Mouse (Mus musculus): ENCODE data around the gene 9130409I23Rik. TPM values are rescaled to one million over a fixed set of nuclear protein-coding genes. Genes with fewer than 3 reads are reported as not detected.

The 9130409I23Rik gene
- not detected in 2 replicates for polyA plus RNA-seq (2016; fragmentation: Nextera tagmentation; extraction: Ambion mirVana)

GRCm38 (mm10) chr1:181050937-181051336, at the start of gene 9130409I23Rik:
TSS of gene 9130409I23Rik (plus strand) at chr1:181051237.
- Histone ChIP-seq H3K27me3 (replicated peaks) (no peaks in the 10 kb centered on the region), H3K36me3 (no peaks in the 10 kb centered on the region), H3K4me1 (no peaks in the 10 kb centered on the region), H3K9ac (no peak within 1 kb of the TSS), H3K4me3 (no peak within 1 kb of the TSS), H3K9me3 (no peaks in the 10 kb centered on the region), H3K27ac (no peak within 1 kb of the TSS), H3K4me2 (replicated peaks) (no peak within 1 kb of the TSS)
- ATAC-seq (ENCODE audit: low FRiP score, low read depth) = no peak
- 84% methylated on average over 6 of the region's 6 CpGs for WGBS

GRCm38 (mm10) chr1:181001621-181002020, 49.4 kb upstream of the 9130409I23Rik start:
- H3K27me3 ChIP-seq (replicated peaks) = no peaks in the 10 kb centered on the region
- no peaks in the 10 kb centered on the region for H3K36me3 ChIP-seq
- WGBS = 96% methylated on average over 3 of the region's 3 CpGs
- no peak overlapping the region for H3K4me3 ChIP-seq
- H3K4me1 ChIP-seq = peaks cover 13% of the 10 kb centered on the region
- H3K9me3 ChIP-seq = no peaks in the 10 kb centered on the region
- H3K9ac ChIP-seq = no peak overlapping the region
- no peak for ATAC-seq (ENCODE audit: low FRiP score, low read depth)
- H3K4me2 ChIP-seq (replicated peaks) = no peak overlapping the region
- no peak overlapping the region for H3K27ac ChIP-seq

DNA sequence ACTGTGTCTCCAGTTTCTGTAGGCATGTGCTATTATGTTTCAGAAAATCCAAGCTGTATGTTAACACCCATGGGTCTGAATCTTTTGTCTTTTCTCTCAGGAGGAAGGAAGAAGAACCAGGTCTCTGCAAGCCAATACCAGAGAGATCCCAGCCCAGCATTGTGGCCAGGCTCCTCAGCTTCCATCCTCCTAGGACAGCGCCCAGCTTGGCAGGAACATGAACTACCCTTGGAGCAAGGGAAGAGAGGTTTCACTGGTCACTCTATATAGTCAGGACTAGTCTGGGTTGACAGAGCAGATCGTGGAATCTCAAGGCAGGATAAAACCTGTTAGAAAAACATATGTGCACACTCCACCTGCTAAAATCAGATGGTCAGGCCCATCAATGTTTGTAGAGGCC, 47.2 kb upstream of the 9130409I23Rik start:
- no peak overlapping the region for H3K4me2 ChIP-seq (replicated peaks)
- no peaks in the 10 kb centered on the region for H3K9me3 ChIP-seq
- peaks cover 13% of the 10 kb centered on the region for H3K4me1 ChIP-seq
- 86% methylated on average over 2 of the region's 2 CpGs for WGBS
- H3K4me3 ChIP-seq = no peak overlapping the region
- no peak for ATAC-seq (ENCODE audit: low FRiP score, low read depth)
- H3K27me3 ChIP-seq (replicated peaks) = no peaks in the 10 kb centered on the region
- H3K27ac ChIP-seq = no peak overlapping the region
- no peak overlapping the region for H3K9ac ChIP-seq
- no peaks in the 10 kb centered on the region for H3K36me3 ChIP-seq

DNA sequence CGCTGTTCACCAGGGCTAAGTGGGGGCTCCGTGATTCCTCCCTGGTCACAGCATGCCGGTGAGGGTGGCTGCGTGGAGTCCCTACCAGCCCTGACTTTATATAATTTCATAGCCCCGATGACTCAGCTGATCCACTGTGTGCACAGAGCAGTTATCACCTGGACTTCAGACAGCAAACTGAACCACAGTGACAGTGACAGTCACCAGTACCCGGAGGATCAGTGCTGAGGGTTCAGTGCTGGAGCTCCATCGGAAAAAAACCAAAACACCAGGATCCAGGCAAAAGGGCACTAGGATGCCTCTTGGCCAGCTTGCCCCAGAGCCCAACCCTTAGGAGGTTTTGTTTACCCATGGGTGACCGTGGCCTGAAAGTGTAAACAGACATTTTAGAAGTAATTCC, 45.7 kb upstream of the 9130409I23Rik start:
- Histone ChIP-seq H3K4me1 (peaks cover 11% of the 10 kb centered on the region), H3K9ac (no peak overlapping the region), H3K4me2 (replicated peaks) (no peak overlapping the region), H3K9me3 (no peaks in the 10 kb centered on the region), H3K27ac (no peak overlapping the region), H3K36me3 (no peaks in the 10 kb centered on the region), H3K27me3 (replicated peaks) (no peaks in the 10 kb centered on the region), H3K4me3 (no peak overlapping the region)
- ATAC-seq (ENCODE audit: low FRiP score, low read depth) = no peak
- WGBS = 87% methylated on average over 8 of the region's 8 CpGs

DNA sequence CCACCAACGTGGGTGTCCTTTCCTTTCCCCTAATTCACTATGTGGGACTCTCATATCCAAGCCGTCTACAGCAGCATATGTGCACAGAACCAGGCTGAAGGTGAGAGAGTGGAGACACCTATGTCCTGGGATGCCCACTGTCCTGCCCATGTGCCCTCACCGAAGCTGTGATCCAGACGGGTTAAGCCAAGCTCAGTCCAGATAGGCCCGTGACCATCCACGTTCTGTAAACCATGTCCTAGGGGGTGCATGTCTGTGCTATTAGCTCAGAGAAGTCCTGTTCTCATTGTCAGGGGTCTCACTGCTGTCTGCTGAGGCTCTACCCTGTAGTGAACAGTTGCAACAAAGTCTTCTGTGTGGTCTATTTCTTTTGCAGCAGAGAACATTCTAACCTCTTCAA, 43.2 kb upstream of the 9130409I23Rik start:
- no peaks in the 10 kb centered on the region for H3K36me3 ChIP-seq
- no peak overlapping the region for H3K4me2 ChIP-seq (replicated peaks)
- H3K27ac ChIP-seq = no peak overlapping the region
- 84% methylated on average over 6 of the region's 6 CpGs for WGBS
- no peaks in the 10 kb centered on the region for H3K27me3 ChIP-seq (replicated peaks)
- ATAC-seq (ENCODE audit: low FRiP score, low read depth) = no peak
- no peaks in the 10 kb centered on the region for H3K4me1 ChIP-seq
- H3K9me3 ChIP-seq = no peaks in the 10 kb centered on the region
- no peak overlapping the region for H3K4me3 ChIP-seq
- H3K9ac ChIP-seq = no peak overlapping the region

- no peaks in the 10 kb centered on the region for H3K4me1 ChIP-seq
- H3K4me2 ChIP-seq (replicated peaks) = no peak overlapping the region
- H3K27ac ChIP-seq = no peak overlapping the region
- no peaks in the 10 kb centered on the region for H3K36me3 ChIP-seq
- no peak overlapping the region for H3K9ac ChIP-seq
- ATAC-seq (ENCODE audit: low FRiP score, low read depth) = no peak
- H3K9me3 ChIP-seq = no peaks in the 10 kb centered on the region
- no peaks in the 10 kb centered on the region for H3K27me3 ChIP-seq (replicated peaks)
- H3K4me3 ChIP-seq = no peak overlapping the region
- WGBS = 99% methylated on average over 2 of the region's 2 CpGs
Observed at GRCm38 (mm10) chr1:181008266-181008665, 42.8 kb upstream of the 9130409I23Rik start.

DNA sequence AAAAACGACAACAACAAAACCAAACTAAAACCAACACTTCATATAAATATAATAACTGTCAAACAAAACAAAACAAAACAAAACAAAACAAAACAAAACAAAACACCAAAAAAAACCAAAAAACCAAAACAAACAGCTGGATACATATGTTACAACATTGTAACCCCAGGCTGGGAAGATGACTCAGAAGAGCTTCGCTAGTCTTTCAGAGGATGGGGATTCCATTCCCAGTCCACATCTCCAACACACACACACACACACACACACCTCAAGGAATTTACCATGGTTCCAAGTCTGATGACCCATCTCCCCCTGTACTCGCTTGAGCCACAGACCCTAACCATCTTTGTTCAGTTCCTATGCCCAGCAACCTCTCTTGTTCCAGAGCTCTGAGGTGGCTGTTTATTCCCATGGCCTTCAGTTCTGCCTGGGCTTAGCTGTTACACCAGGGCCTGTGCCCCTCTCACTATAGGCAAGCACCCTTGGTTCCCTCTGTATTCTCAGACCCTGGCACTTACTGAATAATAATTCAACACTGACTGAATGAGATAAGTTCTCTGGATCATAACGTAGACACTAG, 41.9 kb upstream of the 9130409I23Rik start:
- WGBS = 92% methylated on average over 4 of the region's 4 CpGs
- Histone ChIP-seq H3K9me3 (no peaks in the 10 kb centered on the region), H3K27me3 (replicated peaks) (no peaks in the 10 kb centered on the region), H3K27ac (no peak overlapping the region), H3K4me1 (no peaks in the 10 kb centered on the region), H3K4me2 (replicated peaks) (no peak overlapping the region), H3K9ac (no peak overlapping the region), H3K36me3 (no peaks in the 10 kb centered on the region), H3K4me3 (no peak overlapping the region)
- ATAC-seq (ENCODE audit: low FRiP score, low read depth) = no peak

DNA sequence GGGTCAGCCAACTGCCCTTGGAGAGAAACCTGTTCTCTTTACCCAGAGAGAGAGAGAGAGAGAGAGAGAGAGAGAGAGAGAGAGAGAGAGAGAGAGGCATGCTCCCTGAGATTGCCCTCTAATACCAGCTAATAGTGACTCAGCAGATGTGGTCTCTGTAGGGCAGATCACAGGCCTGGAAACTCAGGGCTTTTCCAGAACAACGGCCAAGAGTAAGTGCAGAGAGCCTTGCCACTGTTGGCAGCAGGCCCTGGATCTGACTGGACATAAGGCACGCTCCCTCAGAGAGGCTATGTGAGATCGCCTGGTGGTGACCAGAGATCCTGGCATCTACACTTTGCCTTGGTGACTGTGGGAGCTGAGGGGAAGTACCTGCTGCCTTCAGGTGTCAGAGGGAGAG, 41.3 kb upstream of the 9130409I23Rik start:
- Histone ChIP-seq H3K4me1 (no peaks in the 10 kb centered on the region), H3K4me2 (replicated peaks) (no peak overlapping the region), H3K27ac (no peak overlapping the region), H3K9ac (no peak overlapping the region), H3K4me3 (no peak overlapping the region), H3K9me3 (no peaks in the 10 kb centered on the region), H3K27me3 (replicated peaks) (no peaks in the 10 kb centered on the region), H3K36me3 (no peaks in the 10 kb centered on the region)
- ATAC-seq (ENCODE audit: low FRiP score, low read depth) = no peak
- WGBS = 86% methylated on average over 3 of the region's 3 CpGs

DNA sequence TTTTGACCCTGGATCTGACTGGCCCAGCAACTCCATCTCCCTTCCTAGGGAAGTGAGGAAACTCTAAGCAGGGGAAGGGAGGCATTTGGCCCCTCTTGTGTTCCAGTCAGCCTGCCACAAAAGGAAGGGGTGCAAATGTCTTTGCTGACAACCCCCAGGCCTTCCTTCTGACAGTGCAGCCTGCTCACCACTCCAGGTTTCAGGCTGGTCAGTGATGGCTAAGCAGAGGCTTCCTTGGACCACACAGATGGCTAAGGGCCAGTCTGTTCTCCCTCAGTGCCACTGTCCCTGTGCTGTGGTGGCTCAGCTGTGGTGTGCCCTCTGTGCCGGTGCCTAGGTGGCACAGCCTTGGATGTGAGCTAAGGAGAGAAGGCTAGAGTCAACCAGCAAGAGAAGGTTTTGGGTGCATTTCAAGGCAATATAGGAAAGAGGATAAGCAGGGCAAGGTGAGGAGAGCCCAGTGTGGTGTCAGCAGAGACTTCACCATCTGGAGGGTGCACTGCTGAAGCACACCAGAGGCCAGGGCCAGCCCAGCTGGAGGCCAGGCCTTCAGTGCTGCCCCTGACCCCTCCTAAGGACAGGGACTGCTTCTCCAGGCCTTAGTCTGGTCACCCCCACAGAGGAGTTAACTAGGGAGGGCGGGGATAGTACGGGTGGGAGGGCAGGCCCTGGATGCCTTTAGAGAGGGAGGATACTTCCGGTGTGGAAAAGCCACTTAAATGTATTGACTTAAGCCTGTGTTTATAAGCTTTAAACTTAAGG, 40.7 kb upstream of the 9130409I23Rik start:
- Histone ChIP-seq H3K9me3 (no peaks in the 10 kb centered on the region), H3K4me2 (replicated peaks) (no peak overlapping the region), H3K4me1 (no peaks in the 10 kb centered on the region), H3K36me3 (no peaks in the 10 kb centered on the region), H3K27ac (no peak overlapping the region), H3K27me3 (replicated peaks) (no peaks in the 10 kb centered on the region), H3K9ac (no peak overlapping the region), H3K4me3 (no peak overlapping the region)
- no peak for ATAC-seq (ENCODE audit: low FRiP score, low read depth)
- WGBS = 57% methylated on average over 4 of the region's 4 CpGs

DNA sequence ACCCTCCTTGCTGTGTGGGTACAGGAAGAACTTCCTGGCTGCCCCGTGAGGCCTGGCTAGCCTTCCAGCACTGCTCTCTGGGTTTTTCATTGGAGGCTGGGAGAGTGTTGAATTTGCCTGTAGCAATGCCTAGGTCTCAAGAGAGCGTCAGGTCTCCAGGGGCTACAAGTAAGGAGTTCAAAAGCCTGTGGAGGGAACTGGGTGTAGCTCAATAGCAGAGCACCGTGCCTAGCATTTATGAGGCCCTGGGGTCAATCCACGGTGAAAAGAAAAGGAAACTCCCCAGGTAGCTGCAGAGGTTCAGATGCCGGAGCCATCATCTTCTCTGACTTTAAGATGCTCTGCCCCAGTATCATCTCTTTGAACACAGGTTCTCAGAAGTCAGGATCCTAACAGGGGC, 39.4 kb upstream of the 9130409I23Rik start:
- H3K27me3 ChIP-seq (replicated peaks) = no peaks in the 10 kb centered on the region
- no peaks in the 10 kb centered on the region for H3K9me3 ChIP-seq
- H3K27ac ChIP-seq = no peak overlapping the region
- WGBS = 46% methylated on average over 5 of the region's 5 CpGs
- no peak overlapping the region for H3K4me2 ChIP-seq (replicated peaks)
- H3K9ac ChIP-seq = no peak overlapping the region
- H3K4me1 ChIP-seq = peaks cover 4% of the 10 kb centered on the region; the same call in 1 of the 2 replicates
- H3K36me3 ChIP-seq = no peaks in the 10 kb centered on the region
- H3K4me3 ChIP-seq = no peak overlapping the region
- no peak for ATAC-seq (ENCODE audit: low FRiP score, low read depth)

- WGBS = 85% methylated on average over 3 of the region's 3 CpGs
- Histone ChIP-seq H3K27ac (no peak overlapping the region), H3K4me3 (no peak overlapping the region), H3K4me2 (replicated peaks) (no peak overlapping the region), H3K9ac (no peak overlapping the region), H3K9me3 (no peaks in the 10 kb centered on the region), H3K36me3 (no peaks in the 10 kb centered on the region), H3K27me3 (replicated peaks) (no peaks in the 10 kb centered on the region; the same call in 1 of the 2 replicates), H3K4me1 (peaks cover 5% of the 10 kb centered on the region; the same call in 1 of the 2 replicates)
- ATAC-seq (ENCODE audit: low FRiP score, low read depth) = no peak
Observed at GRCm38 (mm10) chr1:181012416-181012815, 38.6 kb upstream of the 9130409I23Rik start.

DNA sequence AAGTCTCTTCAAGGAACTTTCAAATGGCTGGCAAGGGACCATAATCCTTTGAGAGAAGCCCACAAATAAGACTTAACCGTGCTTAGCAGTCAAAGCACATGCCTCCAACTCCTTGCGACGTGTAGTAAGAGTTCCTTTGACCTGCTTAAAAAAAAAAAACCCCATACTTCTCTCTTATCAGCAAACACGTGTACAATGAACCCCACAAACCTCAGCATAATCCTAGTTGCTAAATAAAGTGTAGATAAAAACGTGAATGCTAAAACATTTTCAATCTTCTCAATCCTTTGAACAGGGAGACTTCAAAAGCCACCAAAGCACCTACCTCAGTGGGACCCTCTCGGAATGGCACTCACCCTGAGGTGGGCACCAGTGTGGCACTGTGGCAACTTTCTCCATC, 37.6 kb upstream of the 9130409I23Rik start:
- Histone ChIP-seq H3K9ac (no peak overlapping the region), H3K36me3 (no peaks in the 10 kb centered on the region), H3K4me1 (peaks cover 5% of the 10 kb centered on the region; the same call in 1 of the 2 replicates), H3K27ac (no peak overlapping the region), H3K4me2 (replicated peaks) (no peak overlapping the region), H3K27me3 (replicated peaks) (no peaks in the 10 kb centered on the region; the same call in 1 of the 2 replicates), H3K4me3 (no peak overlapping the region), H3K9me3 (no peaks in the 10 kb centered on the region)
- 83% methylated on average over 6 of the region's 6 CpGs for WGBS
- ATAC-seq (ENCODE audit: low FRiP score, low read depth) = no peak

Measured in neural tube, embryonic 12.5 days (tissue).